Mouse (Mus musculus) C2C12 (cell line): ENCODE data around the gene Helb.

Experiments used
- CTCF ChIP-seq: IDR thresholded peaks from one replicate; pipeline ENCODE4 v1.5.1; 2011; ENCODE audit not compliant: control insufficient read depth, insufficient read depth, insufficient read length
- MAX ChIP-seq: IDR thresholded peaks from one replicate; pipeline ENCODE4 v1.6.1; 2011; ENCODE audit warnings: mild to moderate bottlenecking, control low read depth
- MYOD1 ChIP-seq: IDR thresholded peaks from one replicate; pipeline ENCODE4 v1.6.1; 2011; ENCODE audit warnings: low read depth; ENCODE audit not compliant: control insufficient read depth, insufficient read length
- USF1 ChIP-seq: IDR thresholded peaks from one replicate; pipeline ENCODE4 v1.6.1; 2011; ENCODE audit warnings: low read depth, mild to moderate bottlenecking, control low read depth, moderate library complexity

DNA sequence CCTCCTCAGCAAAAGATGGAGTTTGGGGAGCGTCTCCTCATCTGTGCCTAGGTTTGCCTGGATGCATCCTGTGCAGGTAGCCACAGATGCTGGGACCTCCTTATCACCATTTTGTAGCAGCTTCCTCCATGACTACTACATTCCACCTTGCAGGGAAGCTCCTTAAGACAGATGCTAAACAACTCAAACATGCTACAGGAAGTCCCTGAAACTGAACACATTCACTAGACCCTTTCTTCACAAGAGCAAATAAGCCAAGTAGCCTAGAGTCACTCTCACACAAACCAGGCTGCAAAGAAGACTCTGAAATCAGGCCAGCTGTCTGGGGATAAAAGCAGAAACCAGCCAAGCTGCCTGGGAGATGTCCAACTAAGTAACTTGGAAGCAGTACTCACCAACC is 2.5 kb upstream of the Helb start:
- TF ChIP-seq CTCF (no peak), USF1 (no peak), MYOD1 (no peak), MAX (no peak)
